In genomic region chr7:132808841-132809682, GRCm38 (mm10) we compare ENCODE assay signal across 8 mouse cellular contexts. TPM values are rescaled to one million over a fixed set of nuclear protein-coding genes. Genes with fewer than 3 reads are reported as not detected.
DNase-seq lines count a peak whose midpoint lies in the region; ATAC-seq and TF ChIP-seq lines count a peak whose summit lies in the region.

No protein-coding gene starts in this region.

- H3K9me3 ChIP-seq in neural tube, embryonic 14.5 days (ENCODE audit: control insufficient read depth, low read length), result no peaks in the 10 kb centered on the region

- WGBS in neural tube, embryonic 14.5 days, result 3% methylated on average over 20 of the region's 20 CpGs

- no peaks in the 10 kb centered on the region for H3K27me3 ChIP-seq in neural tube, embryonic 14.5 days (ENCODE audit: control insufficient read depth, insufficient read depth, low read length)

- H3K36me3 ChIP-seq in neural tube, embryonic 14.5 days (ENCODE audit: control insufficient read depth, insufficient read depth, low read length), result no peaks in the 10 kb centered on the region

- H3K4me1 ChIP-seq in cortical plate, adult 2 months (ENCODE audit: control insufficient read depth, insufficient read depth, low read length), result peaks cover 26% of the 10 kb centered on the region
- peaks cover 22% of the 10 kb centered on the region for H3K4me1 ChIP-seq in neural tube, embryonic 14.5 days (ENCODE audit: control insufficient read depth, insufficient read depth, low read length)

- no peak overlapping the region for H3K4me3 ChIP-seq in cortical plate, adult 2 months (ENCODE audit: insufficient read depth, low read length)
- no peak overlapping the region for H3K4me3 ChIP-seq in neural tube, embryonic 14.5 days (ENCODE audit: low read depth, low read length)

- intact Hi-C loops in heart, postnatal 10 days (cut with DNase I), result no loop called here

- H3K27ac ChIP-seq in cortical plate, adult 2 months (ENCODE audit: insufficient read depth, low read length), result peak overlapping the region; percentile 69
- peak overlapping the region; percentile 49; the same call in 1 of the 2 replicates for H3K27ac ChIP-seq in neural tube, embryonic 14.5 days (ENCODE audit: low read depth, low read length)

- no peak for TF ChIP-seq POLR2A in cortical plate, adult 2 months (IDR thresholded peaks at IDR 0.05; ENCODE audit: extremely low read depth, insufficient read depth, low read length)

- no peak overlapping the region for H3K9ac ChIP-seq in neural tube, embryonic 14.5 days (replicated peaks; ENCODE audit: low read depth, low read length)

- ATAC-seq in neural tube, embryonic 14.5 days (ENCODE audit: low read depth), result peak; percentile 16; the same call in 1 of the 2 replicates

- TF ChIP-seq CTCF in cortical plate, adult 2 months (IDR thresholded peaks at IDR 0.05; ENCODE audit: extremely low read depth, insufficient read depth, low read length), result no peak

- H3K4me2 ChIP-seq in neural tube, embryonic 14.5 days (ENCODE audit: low read depth, low read length), result peak overlapping the region; percentile 17; the same call in 1 of the 2 replicates

- DNase-seq in adrenal gland, adult 2 months, result peak; percentile 67
- DNase-seq in adrenal gland, postnatal 4 days (ENCODE audit: low spot score in 2 of 2), result no peak
- DNase-seq in 416B (ENCODE audit: low read depth) (peak; percentile 63), liver (peak; percentile 44)
- peak; percentile 51 to 55 for DNase-seq in heart, postnatal 10 days
- no peak for DNase-seq in spleen, postnatal 36 days (ENCODE audit: low spot score in 2 of 2)

RNA-seq across cellular contexts. Expression of gene Fam53b, which starts 4.6 kb away (rescaled TPM):
- total RNA-seq in adrenal gland, adult 2 months (2021), result 10 to 100 TPM; 61.1 to 69.5 TPM
- 97.5 and 140 TPM in 2 replicates for polyA plus RNA-seq in adrenal gland, adult 2 months (2012; rRNA removed)
- total RNA-seq in adrenal gland, postnatal 4 days (2021), result 10 to 100 TPM; 69.7 to 74.4 TPM
- 21.4 and 21.9 TPM in 2 replicates for polyA plus RNA-seq in cortical plate, adult 2 months (2012; rRNA removed)
- total RNA-seq in heart, postnatal 10 days (2021), result 10 to 100 TPM; 35.5 to 46.0 TPM
- 11.8 and 13.7 TPM in 2 replicates for polyA plus RNA-seq in neural tube, embryonic 14.5 days (2014; fragmentation: Nextera tagmentation; extraction: Ambion mirVana)

RNA-seq across cellular contexts. Expression of gene Eef1akmt2, which starts 43.4 kb away (rescaled TPM):
- 10 to 100 TPM; 19.5 to 27.9 TPM for total RNA-seq in adrenal gland, adult 2 months (2021)
- 4.3 and 5.1 TPM in 2 replicates for polyA plus RNA-seq in adrenal gland, adult 2 months (2012; rRNA removed)
- 10 to 100 TPM; 36.0 to 36.2 TPM for total RNA-seq in adrenal gland, postnatal 4 days (2021)
- polyA plus RNA-seq in cortical plate, adult 2 months (2012; rRNA removed), result 34.7 and 36.9 TPM in 2 replicates
- 10 to 100 TPM; 13.9 to 14.6 TPM for total RNA-seq in heart, postnatal 10 days (2021)
- polyA plus RNA-seq in neural tube, embryonic 14.5 days (2014; fragmentation: Nextera tagmentation; extraction: Ambion mirVana), result 83.0 and 97.5 TPM in 2 replicates

RNA-seq across cellular contexts. Expression of gene Abraxas2, which starts 50.0 kb away (rescaled TPM):
- 10 to 100 TPM; 29.3 to 44.1 TPM for total RNA-seq in adrenal gland, adult 2 months (2021)
- 5.8 and 8.3 TPM in 2 replicates for polyA plus RNA-seq in adrenal gland, adult 2 months (2012; rRNA removed)
- total RNA-seq in adrenal gland, postnatal 4 days (2021), result 10 to 100 TPM; 39.4 to 42.2 TPM
- 24.0 and 25.1 TPM in 2 replicates for polyA plus RNA-seq in cortical plate, adult 2 months (2012; rRNA removed)
- total RNA-seq in heart, postnatal 10 days (2021), result 10 to 100 TPM; 23.9 to 27.9 TPM
- 42.2 and 44.1 TPM in 2 replicates for polyA plus RNA-seq in neural tube, embryonic 14.5 days (2014; fragmentation: Nextera tagmentation; extraction: Ambion mirVana)

Comparison
In these comparisons a context has a peak if more than half of its experiments do, and no peak if none do; other contexts are left out.
1. DNase-seq: peak in adrenal gland, adult 2 months (single experiment), 416B (single experiment), heart, postnatal 10 days (2 of 2) and liver (single experiment); none in adrenal gland, postnatal 4 days (0 of 2) and spleen, postnatal 36 days (0 of 2).